Mouse (Mus musculus) megakaryocyte, embryonic 14.5 days (primary cell): ENCODE data around the gene Pacs1.

Experiments used
- FLI1 ChIP-seq: IDR thresholded peaks from 2 replicates; pipeline ENCODE4 v1.6.1; 2012; ENCODE audit warnings: low read length, inconsistent platforms, mixed read lengths
- GATA1 ChIP-seq: IDR thresholded peaks from 3 replicates; pipeline ENCODE4 v1.6.1; 2012; ENCODE audit warnings: mixed read lengths, low read length, inconsistent platforms, borderline replicate concordance

GRCm38 (mm10) chr19:5295736-5296075 lies 22.8 kb upstream of the Pacs1 start:
- TF ChIP-seq GATA1: no peak
- TF ChIP-seq FLI1: no peak
